Mouse (Mus musculus) intestine, postnatal 0 days (tissue): Measurements from ENCODE around the gene Cul7. TPM values are rescaled to one million over a fixed set of nuclear protein-coding genes. Genes with fewer than 3 reads are reported as not detected.
A peak's percentile ranks its signal among the peaks of the same experiment; 100 is the strongest.

Experiments
- ATAC-seq: fragments of 200-750 bp; cut with Nextera tagmentation; 2 replicates; pipeline ENCODE4 v1.8.0; 2017; ENCODE audit warnings: mild to moderate bottlenecking, moderate TSS enrichment, moderate library complexity
- H3K27ac ChIP-seq: fragments of 300-500 bp; sonication (generic); 2 replicates; pipeline ENCODE4 v1.5.1; 2014; ENCODE audit warnings: mild to moderate bottlenecking, low read depth, low read length, moderate library complexity
- H3K27me3 ChIP-seq: fragments of 300-500 bp; sonication (generic); replicated peaks from 2 replicates; pipeline ENCODE4 v1.6.1; 2014; ENCODE audit warnings: low read length, mixed read lengths; ENCODE audit not compliant: control insufficient read depth, insufficient read depth
- H3K36me3 ChIP-seq: fragments of 300-500 bp; sonication (generic); 2 replicates; pipeline ENCODE4 v1.6.1; 2014; ENCODE audit warnings: mild to moderate bottlenecking, moderate library complexity; ENCODE audit not compliant: control insufficient read depth, insufficient read depth
- H3K4me1 ChIP-seq: fragments of 300-500 bp; sonication (generic); replicated peaks from 2 replicates; pipeline ENCODE4 v1.6.1; 2014; ENCODE audit warnings: antibody characterized with exemption, low read length, mixed read lengths; ENCODE audit not compliant: control insufficient read depth, insufficient read depth
- H3K4me2 ChIP-seq: fragments of 300-500 bp; sonication (generic); replicated peaks from 2 replicates; pipeline ENCODE4 v1.6.1; 2014; ENCODE audit warnings: low read depth, mild to moderate bottlenecking, moderate library complexity
- H3K4me3 ChIP-seq: fragments of 300-500 bp; sonication (generic); 2 replicates; pipeline ENCODE4 v1.5.1; 2014; ENCODE audit warnings: low read depth, low read length
- H3K9ac ChIP-seq: fragments of 300-500 bp; sonication (generic); 2 replicates; pipeline ENCODE4 v1.6.1; 2014; ENCODE audit warnings: mild to moderate bottlenecking, low read depth, low read length
- H3K9me3 ChIP-seq: fragments of 300-500 bp; sonication (generic); 2 replicates; pipeline ENCODE4 v1.6.1; 2016; ENCODE audit warnings: mixed run types; ENCODE audit not compliant: control insufficient read depth
- CTCF ChIP-seq: sonication (generic); IDR thresholded peaks from 2 replicates; pipeline ENCODE4 v1.5.1; 2016; ENCODE audit warnings: low read depth, mild to moderate bottlenecking, control low read depth, antibody characterized with exemption, moderate library complexity
- WGBS: fragments of 180-500 bp; shearing (Covaris S2); extraction: QIAGEN DNeasy Blood & Tissue Kit; methylation state at CpG from one replicate; pipeline ENCODE4 v1.1.7; 2014; 5-methylcytosine and 5-hydroxymethylcytosine counted together
- polyA plus RNA-seq: library from polyadenylated mRNA; unstranded; fragments of >200 nt; fragmentation: Nextera tagmentation; extraction: Ambion mirVana; gene quantifications from 2 replicates; pipeline ENCODE4 v1.2.1, GENCODE M21; 2015

Gene Cul7
- polyA plus RNA-seq, 1 experiment from 2014 or later, result 18.0 TPM

GRCm38 (mm10) chr17:46645561-46646321 lies 4.4 kb upstream of the Cul7 start, which contains the start of the genes Klc4 and Mrpl2:
Gene Klc4 (minus strand): TSS chr17:46646022.
Gene Mrpl2 (plus strand): TSS chr17:46646229.
- H3K4me3 ChIP-seq, result peak within 1 kb of the TSS; percentile 92
- peaks cover 5% of the 10 kb centered on the region; the same call in 1 of the 2 replicates for H3K4me1 ChIP-seq
- peak within 1 kb of the TSS; percentile 78 for H3K9ac ChIP-seq
- peak within 1 kb of the TSS; percentile 92 for H3K4me2 ChIP-seq
- no peak for TF ChIP-seq CTCF
- peak; percentile 71 for ATAC-seq
- no peaks in the 10 kb centered on the region for H3K27me3 ChIP-seq
- H3K36me3 ChIP-seq, result peaks cover 29% of the 10 kb centered on the region
- H3K27ac ChIP-seq, result peak within 1 kb of the TSS; percentile 95
- H3K9me3 ChIP-seq, result no peaks in the 10 kb centered on the region
- WGBS, result 0% methylated on average over 53 of the region's 53 CpGs

DNA sequence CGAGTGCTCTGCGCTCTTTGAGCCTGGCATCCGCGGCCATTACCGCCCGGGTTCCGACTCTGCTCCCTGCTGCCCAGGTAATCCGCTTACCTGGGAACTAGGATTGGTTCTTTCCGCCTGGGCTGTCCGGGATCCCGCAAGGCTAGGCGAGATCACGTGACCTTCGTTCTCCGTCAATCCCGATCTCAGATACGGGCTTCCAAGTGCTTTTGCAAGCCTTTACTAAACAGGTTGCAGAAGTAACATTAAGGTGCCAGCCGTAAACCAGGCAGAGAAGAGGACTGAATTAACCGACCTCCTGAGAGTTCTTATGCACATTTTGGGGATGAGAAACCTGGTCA lies 3.8 kb upstream of the Cul7 start:
- peaks cover 5% of the 10 kb centered on the region; the same call in 1 of the 2 replicates for H3K4me1 ChIP-seq
- peak overlapping the region; percentile 92 for H3K4me2 ChIP-seq
- peak overlapping the region; percentile 92 for H3K4me3 ChIP-seq
- H3K9ac ChIP-seq, result peak overlapping the region; percentile 75
- TF ChIP-seq CTCF, result no peak; the same call in 1 of the 2 replicates
- peak overlapping the region; percentile 82 for H3K27ac ChIP-seq
- H3K27me3 ChIP-seq, result no peaks in the 10 kb centered on the region
- H3K9me3 ChIP-seq, result no peaks in the 10 kb centered on the region
- under 1% methylated on average over 19 of the region's 19 CpGs for whole genome bisulfite sequencing
- peak; percentile 26 for ATAC-seq
- peaks cover 24% of the 10 kb centered on the region for H3K36me3 ChIP-seq

- TF ChIP-seq CTCF, result no peak
- H3K27me3 ChIP-seq, result no peaks in the 10 kb centered on the region
These were observed 2.9 kb upstream of the Cul7 start for GRCm38 (mm10) chr17:46647279-46647678.

DNA sequence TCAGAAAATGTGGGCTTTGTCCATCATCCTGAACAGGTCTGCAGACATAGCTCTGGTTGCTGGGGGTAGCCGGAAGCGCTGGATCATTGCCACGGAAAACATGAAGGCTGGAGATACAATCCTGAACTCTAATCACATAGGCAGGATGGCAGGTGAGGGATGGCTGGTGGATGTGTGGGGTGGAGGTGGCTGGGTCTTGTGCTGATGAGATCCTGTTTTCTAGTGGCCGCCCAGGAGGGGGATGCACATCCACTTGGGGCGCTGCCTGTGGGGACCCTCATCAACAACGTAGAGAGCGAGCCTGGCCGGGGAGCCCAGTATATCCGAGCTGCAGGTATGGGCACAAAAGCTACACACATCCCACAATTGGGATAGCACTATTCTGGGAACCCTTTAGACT lies 1.7 kb upstream of the Cul7 start:
- ATAC-seq, result no peak
- H3K4me3 ChIP-seq, result no peak overlapping the region
- no peaks in the 10 kb centered on the region for H3K9me3 ChIP-seq
- H3K9ac ChIP-seq, result no peak overlapping the region
- peaks cover 22% of the 10 kb centered on the region for H3K36me3 ChIP-seq
- H3K27ac ChIP-seq, result no peak overlapping the region
- 91% methylated on average over 9 of the region's 9 CpGs for WGBS
- H3K27me3 ChIP-seq, result no peaks in the 10 kb centered on the region
- no peak for TF ChIP-seq CTCF
- H3K4me1 ChIP-seq, result peaks cover 5% of the 10 kb centered on the region; the same call in 1 of the 2 replicates
- no peak overlapping the region for H3K4me2 ChIP-seq

More at GRCm38 (mm10) chr17:46647279-46647678, 2.9 kb upstream of the Cul7 start:
- Histone ChIP-seq H3K9me3 (no peaks in the 10 kb centered on the region), H3K4me3 (0 out of 2 replicates have a peak overlapping the region, but pooled peaks have one; percentile 92), H3K9ac (no peak overlapping the region; the same call in 1 of the 2 replicates), H3K4me1 (peaks cover 5% of the 10 kb centered on the region; the same call in 1 of the 2 replicates), H3K27ac (no peak overlapping the region), H3K36me3 (peaks cover 16% of the 10 kb centered on the region), H3K4me2 (peak overlapping the region; percentile 92)
- WGBS, result 89% methylated on average over 7 of the region's 7 CpGs
- no peak for ATAC-seq

DNA sequence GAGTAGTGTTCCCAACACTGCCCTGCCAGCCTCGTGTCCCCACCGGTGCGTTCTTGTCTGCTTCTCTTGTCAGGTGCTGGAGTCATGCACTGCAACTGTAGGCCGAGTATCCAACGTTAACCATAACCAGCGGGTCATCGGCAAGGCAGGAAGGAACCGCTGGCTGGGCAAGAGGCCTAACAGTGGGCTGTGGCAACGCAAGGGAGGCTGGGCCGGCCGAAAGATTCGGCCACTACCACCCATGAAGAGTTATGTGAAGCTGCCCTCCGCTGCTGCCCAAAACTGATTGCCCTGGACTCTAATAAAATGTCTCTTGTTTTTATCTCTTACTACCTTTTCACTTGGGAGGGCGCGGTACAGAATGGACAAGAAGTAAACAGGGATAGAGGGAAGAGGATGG lies 326 bp upstream of the Cul7 start:
- no peak for ATAC-seq
- Histone ChIP-seq H3K4me3 (peak overlapping the region; percentile 74), H3K4me1 (peaks cover 5% of the 10 kb centered on the region; the same call in 1 of the 2 replicates), H3K27me3 (no peaks in the 10 kb centered on the region), H3K4me2 (peak overlapping the region; percentile 87), H3K9me3 (no peaks in the 10 kb centered on the region), H3K27ac (peak overlapping the region; percentile 87), H3K9ac (peak overlapping the region; percentile 67), H3K36me3 (peaks cover 29% of the 10 kb centered on the region)
- 32% methylated on average over 15 of the region's 15 CpGs for WGBS
- TF ChIP-seq CTCF, result no peak

DNA sequence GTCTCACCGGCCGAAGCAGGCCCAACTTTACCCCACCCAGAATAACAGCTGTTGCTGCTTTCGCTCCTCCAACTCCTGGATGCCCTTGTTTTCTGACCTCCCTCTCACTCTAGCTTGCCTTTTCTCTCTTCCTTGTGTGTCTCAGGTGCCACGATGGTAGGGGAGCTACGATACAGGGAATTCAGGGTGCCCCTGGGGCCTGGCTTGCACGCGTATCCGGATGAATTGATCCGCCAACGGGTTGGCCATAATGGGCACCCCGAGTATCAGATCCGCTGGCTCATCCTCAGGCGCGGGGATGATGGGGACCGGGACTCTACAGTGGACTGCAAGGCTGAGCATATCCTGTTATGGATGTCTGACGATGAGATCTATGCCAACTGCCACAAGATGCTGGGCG lies 1.2 kb downstream of the Cul7 start:
- H3K4me2 ChIP-seq, result peak overlapping the region; percentile 87
- ATAC-seq, result no peak
- H3K4me1 ChIP-seq, result peaks cover 5% of the 10 kb centered on the region; the same call in 1 of the 2 replicates
- H3K27me3 ChIP-seq, result no peaks in the 10 kb centered on the region
- no peak overlapping the region; the same call in 1 of the 2 replicates for H3K27ac ChIP-seq
- H3K4me3 ChIP-seq, result peak overlapping the region; percentile 74
- H3K9me3 ChIP-seq, result no peaks in the 10 kb centered on the region
- 67% methylated on average over 17 of the region's 17 CpGs for WGBS
- peaks cover 40% of the 10 kb centered on the region for H3K36me3 ChIP-seq
- no peak for TF ChIP-seq CTCF
- H3K9ac ChIP-seq, result peak overlapping the region; percentile 67
